Mouse (Mus musculus) brown adipose tissue, adult 24 weeks (tissue): ENCODE data around the gene Cep104. TPM values are rescaled to one million over a fixed set of nuclear protein-coding genes. Genes with fewer than 3 reads are reported as not detected.
A peak's percentile ranks its signal among the peaks of the same experiment; 100 is the strongest.

Experiments used
- H3K27ac ChIP-seq: fragments of 200-500 bp; replicated peaks from 2 replicates; pipeline ENCODE4 v1.5.1; 2012; ENCODE audit warnings: low read depth, mild to moderate bottlenecking, low read length
- H3K4me1 ChIP-seq: fragments of 200-500 bp; 2 replicates; pipeline ENCODE4 v1.6.1; 2012; ENCODE audit warnings: low read length, mixed read lengths; ENCODE audit not compliant: control insufficient read depth, insufficient read depth, insufficient read length
- H3K4me3 ChIP-seq: fragments of 200-500 bp; 2 replicates; pipeline ENCODE4 v1.5.1; 2012; ENCODE audit warnings: low read depth, mild to moderate bottlenecking, low read length, moderate library complexity; ENCODE audit not compliant: insufficient read depth
- polyA plus RNA-seq: library from polyadenylated mRNA; stranded (reverse); fragments of >200 nt; gene quantifications from 2 replicates; pipeline ENCODE4 v1.2.4, GENCODE M21; 2012; ENCODE audit not compliant: missing spikeins, insufficient read depth, insufficient read length

The Cep104 gene
- polyA plus RNA-seq, 1 experiment = 12.9 TPM

- Histone ChIP-seq H3K27ac (no peak overlapping the region), H3K4me1 (no peaks in the 10 kb centered on the region), H3K4me3 (no peak overlapping the region)
Observed at GRCm38 (mm10) chr4:153966651-153967050, 8.3 kb upstream of the Cep104 start.

GRCm38 (mm10) chr4:153967556-153967955, 7.4 kb upstream of the Cep104 start:
- no peak overlapping the region for H3K4me3 ChIP-seq
- no peak overlapping the region for H3K27ac ChIP-seq
- no peaks in the 10 kb centered on the region for H3K4me1 ChIP-seq

GRCm38 (mm10) chr4:153968063-153968462, 6.9 kb upstream of the Cep104 start:
- Histone ChIP-seq H3K4me1 (no peaks in the 10 kb centered on the region), H3K27ac (no peak overlapping the region), H3K4me3 (no peak overlapping the region)

GRCm38 (mm10) chr4:153975292-153975662, 283 bp downstream of the Cep104 start:
- H3K4me3 ChIP-seq = peak overlapping the region; percentile 87
- peaks cover 2% of the 10 kb centered on the region; the same call in 1 of the 2 replicates for H3K4me1 ChIP-seq
- no peak overlapping the region for H3K27ac ChIP-seq

GRCm38 (mm10) chr4:153975768-153976167, 774 bp downstream of the Cep104 start:
- peak overlapping the region; percentile 87 for H3K4me3 ChIP-seq
- no peak overlapping the region for H3K27ac ChIP-seq
- peaks cover 2% of the 10 kb centered on the region; the same call in 1 of the 2 replicates for H3K4me1 ChIP-seq

GRCm38 (mm10) chr4:153979243-153979642, 4.2 kb downstream of the Cep104 start:
- Histone ChIP-seq H3K27ac (no peak overlapping the region), H3K4me3 (no peak overlapping the region), H3K4me1 (peaks cover 2% of the 10 kb centered on the region; the same call in 1 of the 2 replicates)

GRCm38 (mm10) chr4:153980470-153980869, 5.5 kb downstream of the Cep104 start:
- no peak overlapping the region for H3K27ac ChIP-seq
- peaks cover 2% of the 10 kb centered on the region; the same call in 1 of the 2 replicates for H3K4me1 ChIP-seq
- no peak overlapping the region for H3K4me3 ChIP-seq

GRCm38 (mm10) chr4:153992715-153993114, 17.7 kb downstream of the Cep104 start:
- Histone ChIP-seq H3K4me1 (no peaks in the 10 kb centered on the region), H3K4me3 (no peak overlapping the region)

GRCm38 (mm10) chr4:153993505-153993904, 18.5 kb downstream of the Cep104 start:
- Histone ChIP-seq H3K4me3 (no peak overlapping the region), H3K4me1 (no peaks in the 10 kb centered on the region), H3K27ac (no peak overlapping the region)

More at GRCm38 (mm10) chr4:153992715-153993114, 17.7 kb downstream of the Cep104 start:
- no peak overlapping the region for H3K27ac ChIP-seq

- Histone ChIP-seq H3K27ac (no peak overlapping the region), H3K4me1 (no peaks in the 10 kb centered on the region), H3K4me3 (no peak overlapping the region)
Observed at GRCm38 (mm10) chr4:154005488-154005887, 30.5 kb downstream of the Cep104 start.

GRCm38 (mm10) chr4:154006264-154006663, 31.3 kb downstream of the Cep104 start:
- H3K4me3 ChIP-seq = no peak overlapping the region
- no peak overlapping the region for H3K27ac ChIP-seq
- H3K4me1 ChIP-seq = no peaks in the 10 kb centered on the region

- H3K4me3 ChIP-seq = no peak overlapping the region
- H3K27ac ChIP-seq = no peak overlapping the region
- H3K4me1 ChIP-seq = peaks cover 4% of the 10 kb centered on the region
Observed at GRCm38 (mm10) chr4:154007759-154008158, 32.8 kb downstream of the Cep104 start.

- Histone ChIP-seq H3K4me1 (peaks cover 11% of the 10 kb centered on the region), H3K4me3 (peak overlapping the region; percentile 73), H3K27ac (no peak overlapping the region; the same call in 1 of the 2 replicates)
Observed at GRCm38 (mm10) chr4:154010907-154011645, 36.1 kb downstream of the Cep104 start.

GRCm38 (mm10) chr4:154011646-154012089, 36.7 kb downstream of the Cep104 start, which contains the start of gene Lrrc47:
Gene Lrrc47, plus strand, starts transcription at chr4:154011731.
- peaks cover 11% of the 10 kb centered on the region for H3K4me1 ChIP-seq
- no peak within 1 kb of the TSS; the same call in 1 of the 2 replicates for H3K27ac ChIP-seq
- peak within 1 kb of the TSS; percentile 73 for H3K4me3 ChIP-seq

GRCm38 (mm10) chr4:154012132-154012882, 37.3 kb downstream of the Cep104 start:
- Histone ChIP-seq H3K4me3 (peak overlapping the region; percentile 73), H3K4me1 (peaks cover 11% of the 10 kb centered on the region), H3K27ac (no peak overlapping the region)
